Mouse (Mus musculus) megakaryocyte, embryonic 14.5 days (primary cell): ENCODE data around the gene Dnah1.

ENCODE experiments used
- FLI1 ChIP-seq: IDR thresholded peaks from 2 replicates; pipeline ENCODE4 v1.6.1; 2012; ENCODE audit warnings: low read length, inconsistent platforms, mixed read lengths
- GATA1 ChIP-seq: IDR thresholded peaks from 3 replicates; pipeline ENCODE4 v1.6.1; 2012; ENCODE audit warnings: mixed read lengths, low read length, inconsistent platforms, borderline replicate concordance

GRCm38 (mm10) chr14:31367951-31368350, 44.3 kb upstream of the Dnah1 start:
- TF ChIP-seq FLI1 (no peak), GATA1 (no peak)
